9 mouse cellular contexts compared by ENCODE assay signal in the genomic region with DNA sequence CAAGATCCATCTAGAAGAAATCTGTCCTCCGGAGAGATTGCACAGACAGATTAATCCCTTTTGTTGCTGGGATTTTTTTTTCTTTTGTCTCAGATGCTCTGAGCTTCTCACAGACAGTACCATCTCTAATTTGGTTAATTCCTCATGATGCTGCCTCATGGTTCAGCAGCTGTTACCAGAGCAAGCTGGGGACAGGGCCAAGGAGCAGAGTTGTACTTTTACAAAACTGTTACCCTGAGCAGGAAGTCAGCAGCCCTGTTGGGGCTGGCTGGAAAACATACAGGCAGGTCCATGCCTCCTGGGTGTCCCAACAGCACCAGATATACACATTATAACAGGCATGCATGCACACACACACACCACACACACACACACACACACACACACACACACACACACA.
DNase-seq lines count a peak whose midpoint lies in the region; ATAC-seq lines count a peak whose summit lies in the region.
"Had no signal": no experiment of that assay in that cellular context is flagged by ENCODE, and none has a peak within 500 bp of the region (broad histone marks: within the 10 kb centered on the region; RNA-seq: fewer than 3 reads in every experiment).

No protein-coding gene starts in this region.

- peak overlapping the region; percentile 68 for H3K27ac ChIP-seq in forebrain, embryonic 10.5 days
- H3K27ac ChIP-seq in midbrain, embryonic 13.5 days = peak overlapping the region; percentile 61
- H3K27ac ChIP-seq: macrophage had no signal

- no peaks in the 10 kb centered on the region for H3K27me3 ChIP-seq in forebrain, embryonic 10.5 days (ENCODE audit: poor library complexity, severe bottlenecking)
- no peaks in the 10 kb centered on the region for H3K27me3 ChIP-seq in midbrain, embryonic 13.5 days

- peaks cover 41% of the 10 kb centered on the region for H3K4me1 ChIP-seq in forebrain, embryonic 10.5 days
- H3K4me1 ChIP-seq in midbrain, embryonic 13.5 days (replicated peaks) = peaks cover 29% of the 10 kb centered on the region

- H3K9ac ChIP-seq in midbrain, embryonic 13.5 days (replicated peaks) = no peak overlapping the region

- no peaks in the 10 kb centered on the region for H3K9me3 ChIP-seq in forebrain, embryonic 10.5 days
- no peaks in the 10 kb centered on the region for H3K9me3 ChIP-seq in midbrain, embryonic 13.5 days

- peak; percentile 71 for ATAC-seq in midbrain, embryonic 13.5 days
- ATAC-seq in inflammation-experienced regulatory T-cells, adult 6 months = no peak

- no peak overlapping the region for H3K4me2 ChIP-seq in midbrain, embryonic 13.5 days (replicated peaks)

- no peaks in the 10 kb centered on the region for H3K36me3 ChIP-seq in forebrain, embryonic 10.5 days (replicated peaks)
- no peaks in the 10 kb centered on the region for H3K36me3 ChIP-seq in midbrain, embryonic 13.5 days

- no peak overlapping the region for H3K4me3 ChIP-seq in forebrain, embryonic 10.5 days
- H3K4me3 ChIP-seq in midbrain, embryonic 13.5 days (replicated peaks) = no peak overlapping the region

- 37% methylated on average over 1 of the region's 1 CpGs for WGBS in forebrain, embryonic 10.5 days
- WGBS in midbrain, embryonic 13.5 days = 3% methylated on average over 1 of the region's 1 CpGs

- DNase-seq in kidney, postnatal 10 days = peak; percentile 45
- no peak for DNase-seq in kidney, adult 18-20 months
- no peak for DNase-seq in forebrain, embryonic 10.5 days (ENCODE audit: extremely low spot score, low spot score)
- DNase-seq in layer of hippocampus, adult 11-12 months (ENCODE audit: low spot score) = peak; percentile 61
- DNase-seq in cerebellum, adult 11-12 months = no peak
- DNase-seq in thymus, postnatal 4 days = no peak

Comparison
In these comparisons a context has a peak if more than half of its experiments do, and no peak if none do; other contexts are left out.
1. DNase-seq: peak in kidney, postnatal 10 days (single experiment) and layer of hippocampus, adult 11-12 months (single experiment); none in kidney, adult 18-20 months (single experiment), forebrain, embryonic 10.5 days (single experiment), cerebellum, adult 11-12 months (single experiment) and thymus, postnatal 4 days (single experiment).